Mouse (Mus musculus): ENCODE results near the gene Efemp2. TPM values are rescaled to one million over a fixed set of nuclear protein-coding genes. Genes with fewer than 3 reads are reported as not detected.

The Efemp2 gene
- total and polyA plus RNA-seq, 3 experiments, result 10.4 to 17.7 TPM; not detected in 1

DNA sequence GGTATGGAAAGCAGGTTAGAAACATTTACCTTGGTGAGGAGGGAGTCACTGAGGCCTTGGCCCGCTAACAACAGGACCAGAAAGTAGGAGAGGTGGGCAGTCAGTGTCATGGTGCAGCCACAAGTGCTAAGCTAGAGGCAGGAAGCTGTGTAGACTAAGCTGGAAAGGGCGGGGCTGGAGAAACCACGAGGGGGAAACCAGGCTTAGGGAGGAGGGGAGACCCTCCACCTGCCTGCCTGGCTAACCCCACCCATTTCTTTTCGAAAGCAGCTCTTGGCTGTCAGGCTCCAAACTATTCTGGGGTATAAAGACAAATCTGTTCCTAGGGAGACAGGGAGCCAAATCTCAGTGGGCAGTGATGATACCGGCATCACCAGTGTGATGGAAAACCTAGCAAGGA is 5.4 kb upstream of the Efemp2 start, which contains the start of gene Ctsw:
Gene Ctsw, minus strand, starts transcription at position 134 of the 400 bp plus-strand sequence.
- Histone ChIP-seq H3K36me3 (ENCODE audit: control insufficient read depth in 1 of 2, insufficient read depth in 2 of 2, low read length in 2 of 2) (peaks cover 0 to 4% of the 10 kb centered on the region in 2 experiments; a peak in 2 of 4 replicates), H3K27me3 (ENCODE audit: control insufficient read depth in 1 of 2, insufficient read depth in 2 of 2, low read length in 2 of 2) (no peaks in the 10 kb centered on the region), H3K79me2 (ENCODE audit: control insufficient read depth, insufficient read depth, low read length, poor library complexity) (no peaks in the 10 kb centered on the region), H3K9ac (ENCODE audit: control insufficient read depth, low read depth, low read length, poor library complexity, severe bottlenecking) (no peak within 1 kb of the TSS), H3K27ac (ENCODE audit: control insufficient read depth, low read depth, low read length) (no peak within 1 kb of the TSS), H3K4me1 (ENCODE audit: control insufficient read depth in 1 of 2, insufficient read depth in 2 of 2, low read length in 2 of 2) (peaks cover 0 to 12% of the 10 kb centered on the region in 2 experiments; a peak in 1 of 4 replicates), H3K4me3 (ENCODE audit: control insufficient read depth in 1 of 2, insufficient read depth in 1 of 2, low read depth in 2 of 2, low read length in 2 of 2) (no peak within 1 kb of the TSS), H3K9me3 (replicated peaks; ENCODE audit: insufficient read depth, low read length) (no peaks in the 10 kb centered on the region)
- no peak for DNase-seq (ENCODE audit: low read depth, low spot score)
- TF ChIP-seq HCFC1 (IDR thresholded peaks at IDR 0.05; ENCODE audit: low read depth, low read length), result no peak
- TF ChIP-seq E2F4 (IDR thresholded peaks at IDR 0.05; ENCODE audit: borderline replicate concordance, low read depth, low read length), result no peak
- no peak for TF ChIP-seq ZKSCAN1 (IDR thresholded peaks at IDR 0.05; ENCODE audit: low read depth, low read length)
- TF ChIP-seq MYB (IDR thresholded peaks at IDR 0.05; ENCODE audit: low read depth, low read length), result no peak
- no peak for TF ChIP-seq NELFE (IDR thresholded peaks at IDR 0.05; ENCODE audit: low read depth, low read length)
- no peak for TF ChIP-seq JUND (IDR thresholded peaks at IDR 0.05; ENCODE audit: low read depth, low read length)
- TF ChIP-seq ZC3H11A (IDR thresholded peaks at IDR 0.05; ENCODE audit: low read depth, low read length), result no peak
- no peak for TF ChIP-seq MEF2A (IDR thresholded peaks at IDR 0.05; ENCODE audit: extremely low read depth, insufficient replicate concordance, low read depth, low read length, poor library complexity, severe bottlenecking)
- no peak for TF ChIP-seq USF2 (IDR thresholded peaks at IDR 0.05; ENCODE audit: borderline replicate concordance in 1 of 2, insufficient read depth in 1 of 2, low read depth in 1 of 2, low read length in 2 of 2)
- TF ChIP-seq POLR2A (IDR thresholded peaks at IDR 0.05; ENCODE audit: control insufficient read depth in 1 of 2, insufficient read depth in 1 of 2, low read depth in 1 of 2, low read length in 2 of 2, poor library complexity in 1 of 2), result no peak
- TF ChIP-seq BHLHE40 (IDR thresholded peaks at IDR 0.05; ENCODE audit: borderline replicate concordance, low read depth, low read length), result no peak
- TF ChIP-seq RCOR1 (IDR thresholded peaks at IDR 0.05; ENCODE audit: low read depth, low read length), result no peak
- TF ChIP-seq ELF1 (IDR thresholded peaks at IDR 0.05; ENCODE audit: low read depth, low read length), result no peak
- no peak for TF ChIP-seq KAT2A (conservative IDR thresholded peaks at IDR 0.05; ENCODE audit: low read depth, low read length)
- TF ChIP-seq CHD2 (IDR thresholded peaks at IDR 0.05; ENCODE audit: low read length), result no peak
- TF ChIP-seq EP300 (IDR thresholded peaks at IDR 0.05; ENCODE audit: low read depth in 1 of 2, low read length in 2 of 2), result no peak
- TF ChIP-seq ZNF384 (IDR thresholded peaks at IDR 0.05; ENCODE audit: low read depth, low read length), result no peak
- no peak for TF ChIP-seq ZMIZ1 (IDR thresholded peaks at IDR 0.05; ENCODE audit: low read depth, low read length)
- TF ChIP-seq CHD1 (IDR thresholded peaks at IDR 0.05; ENCODE audit: low read depth, low read length), result no peak

DNA sequence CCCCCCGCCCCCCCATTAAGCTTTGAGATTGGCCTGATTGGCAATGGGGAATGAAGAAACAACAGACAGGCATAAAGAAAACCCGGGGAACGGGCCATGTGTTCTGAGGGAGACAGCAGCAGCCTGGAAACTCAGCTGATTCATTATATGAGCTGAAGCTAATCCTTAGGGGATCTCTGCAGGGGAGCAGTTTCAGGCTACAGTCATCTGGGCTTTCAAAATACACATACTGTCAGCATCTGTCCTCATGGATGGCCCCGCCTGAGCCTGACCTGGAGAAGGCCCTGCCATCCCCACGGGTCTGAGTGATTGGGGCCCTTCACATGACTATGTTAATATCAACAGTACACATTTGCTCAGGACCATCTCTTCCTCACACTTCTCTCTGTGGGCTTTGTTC is 1.9 kb upstream of the Efemp2 start:
- Histone ChIP-seq H3K4me1 (ENCODE audit: control insufficient read depth in 1 of 2, insufficient read depth in 2 of 2, low read length in 2 of 2) (peaks cover 0 to 14% of the 10 kb centered on the region in 2 experiments; a peak in 1 of 4 replicates), H3K27me3 (ENCODE audit: control insufficient read depth in 1 of 2, insufficient read depth in 2 of 2, low read length in 2 of 2) (no peaks in the 10 kb centered on the region)

More for the DNA sequence above, 1.9 kb upstream of the Efemp2 start:
- Histone ChIP-seq H3K79me2 (ENCODE audit: control insufficient read depth, insufficient read depth, low read length, poor library complexity) (no peaks in the 10 kb centered on the region; the same call in 1 of the 2 replicates), H3K27ac (ENCODE audit: control insufficient read depth, low read depth, low read length) (no peak overlapping the region), H3K4me3 (ENCODE audit: control insufficient read depth in 1 of 2, insufficient read depth in 1 of 2, low read depth in 2 of 2, low read length in 2 of 2) (no peak overlapping the region), H3K9me3 (replicated peaks; ENCODE audit: insufficient read depth, low read length) (no peaks in the 10 kb centered on the region), H3K9ac (ENCODE audit: control insufficient read depth, low read depth, low read length, poor library complexity, severe bottlenecking) (no peak overlapping the region), H3K36me3 (ENCODE audit: control insufficient read depth in 1 of 2, insufficient read depth in 2 of 2, low read length in 2 of 2) (peaks cover 0 to 4% of the 10 kb centered on the region in 2 experiments; a peak in 2 of 4 replicates)
- DNase-seq (ENCODE audit: low read depth, low spot score), result no peak
- TF ChIP-seq ETS1 (IDR thresholded peaks at IDR 0.05; ENCODE audit: low read depth, low read length) (no peak), KAT2A (conservative IDR thresholded peaks at IDR 0.05; ENCODE audit: low read depth, low read length) (no peak), JUND (IDR thresholded peaks at IDR 0.05; ENCODE audit: low read depth, low read length) (no peak), MAZ (IDR thresholded peaks at IDR 0.05; ENCODE audit: low read depth, low read length) (no peak), POLR2AphosphoS2 (IDR thresholded peaks at IDR 0.05; ENCODE audit: low read length) (no peak), EP300 (IDR thresholded peaks at IDR 0.05; ENCODE audit: low read depth in 1 of 2, low read length in 2 of 2) (no peak), SIN3A (IDR thresholded peaks at IDR 0.05; ENCODE audit: low read length) (no peak), CHD1 (IDR thresholded peaks at IDR 0.05; ENCODE audit: low read depth, low read length) (no peak), MEF2A (IDR thresholded peaks at IDR 0.05; ENCODE audit: extremely low read depth, insufficient replicate concordance, low read depth, low read length, poor library complexity, severe bottlenecking) (no peak), USF2 (IDR thresholded peaks at IDR 0.05; ENCODE audit: borderline replicate concordance in 1 of 2, insufficient read depth in 1 of 2, low read depth in 1 of 2, low read length in 2 of 2) (no peak), POLR2A (IDR thresholded peaks at IDR 0.05; ENCODE audit: control insufficient read depth in 1 of 2, insufficient read depth in 1 of 2, low read depth in 1 of 2, low read length in 2 of 2, poor library complexity in 1 of 2) (no peak), ZKSCAN1 (IDR thresholded peaks at IDR 0.05; ENCODE audit: low read depth, low read length) (no peak), GABPA (IDR thresholded peaks at IDR 0.05; ENCODE audit: low read depth, low read length) (no peak), TBP (IDR thresholded peaks at IDR 0.05; ENCODE audit: low read depth, low read length) (no peak), POLR2AphosphoS5 (IDR thresholded peaks at IDR 0.05; ENCODE audit: borderline replicate concordance, low read depth, low read length) (no peak), MYC (IDR thresholded peaks at IDR 0.05; ENCODE audit: low read depth, low read length) (no peak), MAX (IDR thresholded peaks at IDR 0.05; ENCODE audit: low read length) (no peak)
